Comparison of ENCODE assay signal across 22 mouse cellular contexts in genomic region chr6:48864723-48865122, GRCm38 (mm10). TPM values are rescaled to one million over a fixed set of nuclear protein-coding genes. Genes with fewer than 3 reads are reported as not detected.
DNase-seq lines count a peak whose midpoint lies in the region.
"Had no signal": no experiment of that assay in that cellular context is flagged by ENCODE, and none has a peak within 500 bp of the region (broad histone marks: within the 10 kb centered on the region; RNA-seq: fewer than 3 reads in every experiment).

No protein-coding gene starts in this region.

- DNase-seq in testis, postnatal 10 days (ENCODE audit: low spot score) = peak; percentile 16
- DNase-seq in testis, postnatal 14 days (ENCODE audit: low spot score) = no peak
- peak; percentile 55 to 70 for DNase-seq in kidney, adult 8-10 months
- peak; percentile 46 for DNase-seq in kidney, postnatal 14 days
- no peak for DNase-seq in thymus, postnatal 14 days
- DNase-seq in cerebellum, postnatal 14 days = no peak
- no peak for DNase-seq in adrenal gland, adult 2 months
- DNase-seq: cerebellum, adult 8-10 months; gastrocnemius, postnatal 25 days; retina, postnatal 1 day; thymus, adult 18-20 months had no signal

RNA-seq across cellular contexts. Expression of gene Aoc1, which starts 8.0 kb away (rescaled TPM):
- not detected for total RNA-seq in adrenal gland, adult 2 months (2021)
- polyA plus RNA-seq in adrenal gland, adult 2 months (2012; rRNA removed) = not detected in 2 replicates
- total RNA-seq: gastrocnemius, postnatal 25 days; layer of hippocampus, postnatal 25 days; left cerebral cortex, postnatal 14 days; monocyte, adult 5-6 weeks had no signal
- polyA plus RNA-seq: C2C12; embryonic facial prominence, embryonic 13.5 days; forebrain, embryonic 16.5 days; heart, postnatal 0 days; hindbrain, embryonic 15.5 days; limb, embryonic 15.5 days; midbrain, embryonic 11.5 days; neural tube, embryonic 11.5 days had no signal

RNA-seq across cellular contexts. Expression of gene Tmem176b, which starts 23.4 kb away (rescaled TPM):
- total RNA-seq in adrenal gland, adult 2 months (2021) = 100 to 1,000 TPM; 608 to 699 TPM
- 591 and 724 TPM in 2 replicates for polyA plus RNA-seq in adrenal gland, adult 2 months (2012; rRNA removed)

RNA-seq across cellular contexts. Expression of gene Tmem176a, which starts 24.0 kb away (rescaled TPM):
- total RNA-seq in adrenal gland, adult 2 months (2021) = 100 to 1,000 TPM; 303 to 381 TPM
- polyA plus RNA-seq in adrenal gland, adult 2 months (2012; rRNA removed) = 314 and 406 TPM in 2 replicates

Comparison
In these comparisons a context has a peak if more than half of its experiments do, and no peak if none do; other contexts are left out.
1. DNase-seq: peak in testis, postnatal 10 days (single experiment), kidney, adult 8-10 months (2 of 2) and kidney, postnatal 14 days (single experiment); none in testis, postnatal 14 days (single experiment), thymus, postnatal 14 days (single experiment), cerebellum, postnatal 14 days (0 of 2) and adrenal gland, adult 2 months (single experiment).